Mouse (Mus musculus): ENCODE measurements at regions not wholly inside any gene's neighbourhood (a gene's known extent, or its start where the extent isn't known, plus 50 kb on each side); places are given as distances from the start of the nearest gene placed in this dataset.

DNA sequence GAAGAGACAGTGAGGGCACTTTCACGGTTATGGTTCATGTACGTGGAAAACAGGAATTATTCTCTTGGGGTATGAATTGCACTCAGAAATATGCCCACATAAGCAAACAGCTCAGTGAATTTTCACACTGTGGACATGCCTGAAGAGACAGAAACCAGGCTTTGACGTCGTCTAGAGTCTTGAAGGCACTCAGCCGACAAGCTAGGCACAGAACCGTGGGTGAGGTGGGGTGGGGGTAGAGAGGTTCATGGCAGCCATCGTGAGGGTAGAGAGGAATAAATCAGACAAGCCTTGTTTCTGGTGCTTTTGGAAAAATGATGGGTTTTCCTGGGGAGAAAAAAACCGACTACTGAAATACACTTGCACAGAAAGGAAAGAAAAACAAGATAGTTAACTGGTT is 179.0 kb upstream of the Gmds start:
- TF ChIP-seq POLR2A (IDR thresholded peaks at IDR 0.05; ENCODE audit: low read depth, low read length), result no peak
- no peak for TF ChIP-seq CTCF (conservative IDR thresholded peaks at IDR 0.05; ENCODE audit: insufficient read depth, insufficient read length, low read depth, low read length)

Data from kidney, adult 2 months (tissue).